Mouse (Mus musculus) lung, postnatal 0 days (tissue): Measurements from ENCODE around the gene Aff1.

Experiments
- CTCF ChIP-seq: IDR thresholded peaks from 2 replicates; pipeline ENCODE4 v1.5.1; 2016; ENCODE audit warnings: antibody characterized with exemption, mild to moderate bottlenecking
- EP300 ChIP-seq: IDR thresholded peaks from 2 replicates; pipeline ENCODE4 v1.6.1; 2016; ENCODE audit warnings: antibody characterized with exemption, mild to moderate bottlenecking, control low read depth

- TF ChIP-seq CTCF (no peak), EP300 (no peak)
Observed at GRCm38 (mm10) chr5:103693041-103693641, 967 bp downstream of the Aff1 start.
